Mouse (Mus musculus) adrenal gland, adult 10 weeks (tissue): ENCODE data around the gene Arl6ip5. TPM values are rescaled to one million over a fixed set of nuclear protein-coding genes. Genes with fewer than 3 reads are reported as not detected.

Source experiments
- polyA plus RNA-seq: library from polyadenylated mRNA; stranded (reverse); fragments of 350-450 nt; fragmentation: Illumina TruSeq; extraction: RNeasy Lipid Tissue Mini Kit (QIAGEN cat#74804); gene quantifications from one replicate; pipeline ENCODE4 v1.2.3, GENCODE M21; 2014; ENCODE audit warnings: low read depth, low replicate concordance

The Arl6ip5 gene
- 141 TPM for polyA plus RNA-seq

GRCm38 (mm10) chr6:97210191-97210961 is at the start of gene Arl6ip5:
Gene Arl6ip5 (plus strand): TSS chr6:97210689.

GRCm38 (mm10) chr6:97178491-97179366 is 31.8 kb upstream of the Arl6ip5 start, which contains the start of gene Tmf1:
Gene Tmf1 (minus strand): TSS chr6:97179122.

GRCm38 (mm10) chr6:97205439-97205885 is 5.0 kb upstream of the Arl6ip5 start, which contains the start of gene Uba3:
Gene Uba3 (minus strand): TSS chr6:97205647.

GRCm38 (mm10) chr6:97252711-97253221 is 42.3 kb downstream of the Arl6ip5 start, which contains the start of gene Lmod3:
Gene Lmod3 (minus strand): TSS chr6:97252759.

Other genes starting within 250 kb of the Arl6ip5 start
- 1.4 TPM for gene Fam19a4, start 150.3 kb upstream of the Arl6ip5 start, polyA plus RNA-seq
- 60.9 TPM for gene Eogt, start 61.5 kb upstream of the Arl6ip5 start, polyA plus RNA-seq
- 60.9 TPM for gene Tmf1, start 31.6 kb upstream of the Arl6ip5 start, polyA plus RNA-seq
- gene Uba3, start 5.0 kb upstream of the Arl6ip5 start, polyA plus RNA-seq: 243 TPM
- 0.58 TPM for gene Lmod3, start 42.1 kb downstream of the Arl6ip5 start, polyA plus RNA-seq